Mouse (Mus musculus) brain, embryonic 18.5 days (tissue): Measurements from ENCODE around the gene Gm8104.
"Not testable (repeated sequence)": the region's sequence is repeated elsewhere in the genome, so short reads cannot be mapped to it uniquely, and the experiment has no call there.

ENCODE experiments used
- DNase-seq: peaks from one replicate; pipeline ENCODE4 v3.0.0-alpha.2; 2012; ENCODE audit warnings: low read depth, low spot score

The Gm8104 gene

GRCm38 (mm10) chr14:43100301-43100700 is at the start of gene Gm8104:
Gene Gm8104 (plus strand): TSS chr14:43100601.
- not testable (repeated sequence) for DNase-seq

- not testable (repeated sequence) for DNase-seq
These were observed 42.3 kb upstream of the Gm8104 start for GRCm38 (mm10) chr14:43058063-43058462.

GRCm38 (mm10) chr14:43060179-43060578 is 40.2 kb upstream of the Gm8104 start:
- not testable (repeated sequence) for DNase-seq

- not testable (repeated sequence) for DNase-seq
These were observed 23.9 kb upstream of the Gm8104 start, which contains the start of gene Gm8094 for GRCm38 (mm10) chr14:43076543-43076942. Gene Gm8094 (minus strand): TSS chr14:43076643.

- not testable (repeated sequence) for DNase-seq
These were observed 15.3 kb upstream of the Gm8104 start for GRCm38 (mm10) chr14:43084936-43085730.

GRCm38 (mm10) chr14:43089103-43089919 is 11.1 kb upstream of the Gm8104 start:
- not testable (repeated sequence) for DNase-seq

GRCm38 (mm10) chr14:43119673-43120072 is 19.3 kb downstream of the Gm8104 start:
- DNase-seq: not testable (repeated sequence)

- DNase-seq: not testable (repeated sequence)
These were observed 25.9 kb downstream of the Gm8104 start for GRCm38 (mm10) chr14:43126286-43126685.
